Mouse (Mus musculus): ENCODE results near the gene Rsbn1l. TPM values are rescaled to one million over a fixed set of nuclear protein-coding genes. Genes with fewer than 3 reads are reported as not detected.

The Rsbn1l gene
- polyA plus RNA-seq, 1 experiment: 2.4 TPM

GRCm38 (mm10) chr5:20983505-20983904 lies 27.3 kb upstream of the Rsbn1l start:
- Histone ChIP-seq H3K4me3 (ENCODE audit: control insufficient read depth, low read depth, low read length) (no peak overlapping the region), H3K27ac (ENCODE audit: control insufficient read depth, insufficient read depth, low read depth, low read length) (no peak overlapping the region), H3K36me3 (ENCODE audit: control insufficient read depth, insufficient read depth, low read length) (no peaks in the 10 kb centered on the region), H3K4me1 (ENCODE audit: control insufficient read depth, insufficient read depth, low read length) (no peaks in the 10 kb centered on the region), H3K27me3 (ENCODE audit: control insufficient read depth, insufficient read depth, low read length) (no peaks in the 10 kb centered on the region)
- no peak for TF ChIP-seq POLR2A (IDR thresholded peaks at IDR 0.05; ENCODE audit: control insufficient read depth, low read depth, low read length)
- TF ChIP-seq CTCF (IDR thresholded peaks at IDR 0.05; ENCODE audit: control insufficient read depth, insufficient read depth, insufficient replicate concordance, low read depth, low read length): no peak

GRCm38 (mm10) chr5:20974690-20975089 lies 18.5 kb upstream of the Rsbn1l start:
- H3K36me3 ChIP-seq (ENCODE audit: control insufficient read depth, insufficient read depth, low read length): no peaks in the 10 kb centered on the region
- H3K27me3 ChIP-seq (ENCODE audit: control insufficient read depth, insufficient read depth, low read length): no peaks in the 10 kb centered on the region
- no peak overlapping the region for H3K27ac ChIP-seq (ENCODE audit: control insufficient read depth, insufficient read depth, low read depth, low read length)
- no peak overlapping the region for H3K4me3 ChIP-seq (ENCODE audit: control insufficient read depth, low read depth, low read length)
- no peaks in the 10 kb centered on the region for H3K4me1 ChIP-seq (ENCODE audit: control insufficient read depth, insufficient read depth, low read length)
- TF ChIP-seq CTCF (IDR thresholded peaks at IDR 0.05; ENCODE audit: control insufficient read depth, insufficient read depth, insufficient replicate concordance, low read depth, low read length): no peak
- TF ChIP-seq POLR2A (IDR thresholded peaks at IDR 0.05; ENCODE audit: control insufficient read depth, low read depth, low read length): no peak

GRCm38 (mm10) chr5:20973999-20974398 lies 17.8 kb upstream of the Rsbn1l start:
- H3K27ac ChIP-seq (ENCODE audit: control insufficient read depth, insufficient read depth, low read depth, low read length): no peak overlapping the region
- H3K4me3 ChIP-seq (ENCODE audit: control insufficient read depth, low read depth, low read length): no peak overlapping the region
- no peaks in the 10 kb centered on the region for H3K36me3 ChIP-seq (ENCODE audit: control insufficient read depth, insufficient read depth, low read length)
- TF ChIP-seq POLR2A (IDR thresholded peaks at IDR 0.05; ENCODE audit: control insufficient read depth, low read depth, low read length) (no peak), CTCF (IDR thresholded peaks at IDR 0.05; ENCODE audit: control insufficient read depth, insufficient read depth, insufficient replicate concordance, low read depth, low read length) (no peak)
- H3K4me1 ChIP-seq (ENCODE audit: control insufficient read depth, insufficient read depth, low read length): no peaks in the 10 kb centered on the region
- no peaks in the 10 kb centered on the region for H3K27me3 ChIP-seq (ENCODE audit: control insufficient read depth, insufficient read depth, low read length)

- TF ChIP-seq CTCF (IDR thresholded peaks at IDR 0.05; ENCODE audit: control insufficient read depth, insufficient read depth, insufficient replicate concordance, low read depth, low read length) (no peak), POLR2A (IDR thresholded peaks at IDR 0.05; ENCODE audit: control insufficient read depth, low read depth, low read length) (no peak)
- Histone ChIP-seq H3K4me3 (ENCODE audit: control insufficient read depth, low read depth, low read length) (no peak overlapping the region), H3K27ac (ENCODE audit: control insufficient read depth, insufficient read depth, low read depth, low read length) (no peak overlapping the region), H3K27me3 (ENCODE audit: control insufficient read depth, insufficient read depth, low read length) (no peaks in the 10 kb centered on the region), H3K36me3 (ENCODE audit: control insufficient read depth, insufficient read depth, low read length) (no peaks in the 10 kb centered on the region), H3K4me1 (ENCODE audit: control insufficient read depth, insufficient read depth, low read length) (no peaks in the 10 kb centered on the region; the same call in none of the 2 replicates)
These were observed 16.9 kb upstream of the Rsbn1l start for GRCm38 (mm10) chr5:20973069-20973468.

GRCm38 (mm10) chr5:20968963-20969362 lies 12.8 kb upstream of the Rsbn1l start:
- Histone ChIP-seq H3K27me3 (ENCODE audit: control insufficient read depth, insufficient read depth, low read length) (no peaks in the 10 kb centered on the region), H3K4me3 (ENCODE audit: control insufficient read depth, low read depth, low read length) (0 out of 2 replicates have a peak overlapping the region, but pooled peaks have one; percentile 5), H3K27ac (ENCODE audit: control insufficient read depth, insufficient read depth, low read depth, low read length) (no peak overlapping the region), H3K36me3 (ENCODE audit: control insufficient read depth, insufficient read depth, low read length) (no peaks in the 10 kb centered on the region), H3K4me1 (ENCODE audit: control insufficient read depth, insufficient read depth, low read length) (peaks cover 4% of the 10 kb centered on the region)
- TF ChIP-seq CTCF (IDR thresholded peaks at IDR 0.05; ENCODE audit: control insufficient read depth, insufficient read depth, insufficient replicate concordance, low read depth, low read length): no peak

GRCm38 (mm10) chr5:20968493-20968892 lies 12.3 kb upstream of the Rsbn1l start:
- TF ChIP-seq POLR2A (IDR thresholded peaks at IDR 0.05; ENCODE audit: control insufficient read depth, low read depth, low read length): no peak
- TF ChIP-seq CTCF (IDR thresholded peaks at IDR 0.05; ENCODE audit: control insufficient read depth, insufficient read depth, insufficient replicate concordance, low read depth, low read length): no peak
- H3K36me3 ChIP-seq (ENCODE audit: control insufficient read depth, insufficient read depth, low read length): no peaks in the 10 kb centered on the region
- no peaks in the 10 kb centered on the region for H3K27me3 ChIP-seq (ENCODE audit: control insufficient read depth, insufficient read depth, low read length)
- 0 out of 2 replicates have a peak overlapping the region, but pooled peaks have one; percentile 5 for H3K4me3 ChIP-seq (ENCODE audit: control insufficient read depth, low read depth, low read length)
- peaks cover 4% of the 10 kb centered on the region for H3K4me1 ChIP-seq (ENCODE audit: control insufficient read depth, insufficient read depth, low read length)
- H3K27ac ChIP-seq (ENCODE audit: control insufficient read depth, insufficient read depth, low read depth, low read length): no peak overlapping the region

- H3K27me3 ChIP-seq (ENCODE audit: control insufficient read depth, insufficient read depth, low read length): no peaks in the 10 kb centered on the region
- H3K36me3 ChIP-seq (ENCODE audit: control insufficient read depth, insufficient read depth, low read length): no peaks in the 10 kb centered on the region
- TF ChIP-seq CTCF (IDR thresholded peaks at IDR 0.05; ENCODE audit: control insufficient read depth, insufficient read depth, insufficient replicate concordance, low read depth, low read length) (no peak), POLR2A (IDR thresholded peaks at IDR 0.05; ENCODE audit: control insufficient read depth, low read depth, low read length) (no peak)
- no peak overlapping the region for H3K4me3 ChIP-seq (ENCODE audit: control insufficient read depth, low read depth, low read length)
- peaks cover 4% of the 10 kb centered on the region for H3K4me1 ChIP-seq (ENCODE audit: control insufficient read depth, insufficient read depth, low read length)
- H3K27ac ChIP-seq (ENCODE audit: control insufficient read depth, insufficient read depth, low read depth, low read length): no peak overlapping the region
These were observed 11.7 kb upstream of the Rsbn1l start for GRCm38 (mm10) chr5:20967942-20968341.

GRCm38 (mm10) chr5:20964446-20964845 lies 8.2 kb upstream of the Rsbn1l start:
- Histone ChIP-seq H3K36me3 (ENCODE audit: control insufficient read depth, insufficient read depth, low read length) (no peaks in the 10 kb centered on the region), H3K4me1 (ENCODE audit: control insufficient read depth, insufficient read depth, low read length) (peaks cover 4% of the 10 kb centered on the region), H3K4me3 (ENCODE audit: control insufficient read depth, low read depth, low read length) (no peak overlapping the region), H3K27ac (ENCODE audit: control insufficient read depth, insufficient read depth, low read depth, low read length) (no peak overlapping the region), H3K27me3 (ENCODE audit: control insufficient read depth, insufficient read depth, low read length) (no peaks in the 10 kb centered on the region)
- TF ChIP-seq POLR2A (IDR thresholded peaks at IDR 0.05; ENCODE audit: control insufficient read depth, low read depth, low read length) (no peak), CTCF (IDR thresholded peaks at IDR 0.05; ENCODE audit: control insufficient read depth, insufficient read depth, insufficient replicate concordance, low read depth, low read length) (no peak)
